Mouse (Mus musculus): Measurements from ENCODE around the gene Mex3d. TPM values are rescaled to one million over a fixed set of nuclear protein-coding genes. Genes with fewer than 3 reads are reported as not detected.

The Mex3d gene
- total and polyA plus RNA-seq, 2 experiments from 2014 or later, result 2.9 to 20.0 TPM

- Histone ChIP-seq H3K4me1 (ENCODE audit: control insufficient read depth, insufficient read depth) (peaks cover 28% of the 10 kb centered on the region), H3K36me3 (replicated peaks; ENCODE audit: control insufficient read depth, insufficient read depth, low read length) (peaks cover 34% of the 10 kb centered on the region), H3K9me3 (replicated peaks; ENCODE audit: control insufficient read depth, low read length) (no peaks in the 10 kb centered on the region), H3K9ac (replicated peaks; ENCODE audit: low read depth, low read length) (no peak overlapping the region), H3K4me2 (ENCODE audit: low read depth, low read length) (no peak overlapping the region), H3K27me3 (ENCODE audit: control insufficient read depth, insufficient read depth, low read length) (no peaks in the 10 kb centered on the region), H3K4me3 (ENCODE audit: low read depth, low read length) (no peak overlapping the region), H3K27ac (ENCODE audit: low read depth) (no peak overlapping the region)
- no peak for DNase-seq (ENCODE audit: low spot score)
- ATAC-seq (ENCODE audit: insufficient read depth, low read depth), result no peak
- TF ChIP-seq CTCF (IDR thresholded peaks at IDR 0.05; ENCODE audit: low read depth) (peak; percentile 36), EP300 (IDR thresholded peaks at IDR 0.05; ENCODE audit: low read depth) (no peak)
- WGBS, result 68% methylated on average over 4 of the region's 4 CpGs
Measured at GRCm38 (mm10) chr10:80403044-80403692, 15.7 kb upstream of the Mex3d start.

DNA sequence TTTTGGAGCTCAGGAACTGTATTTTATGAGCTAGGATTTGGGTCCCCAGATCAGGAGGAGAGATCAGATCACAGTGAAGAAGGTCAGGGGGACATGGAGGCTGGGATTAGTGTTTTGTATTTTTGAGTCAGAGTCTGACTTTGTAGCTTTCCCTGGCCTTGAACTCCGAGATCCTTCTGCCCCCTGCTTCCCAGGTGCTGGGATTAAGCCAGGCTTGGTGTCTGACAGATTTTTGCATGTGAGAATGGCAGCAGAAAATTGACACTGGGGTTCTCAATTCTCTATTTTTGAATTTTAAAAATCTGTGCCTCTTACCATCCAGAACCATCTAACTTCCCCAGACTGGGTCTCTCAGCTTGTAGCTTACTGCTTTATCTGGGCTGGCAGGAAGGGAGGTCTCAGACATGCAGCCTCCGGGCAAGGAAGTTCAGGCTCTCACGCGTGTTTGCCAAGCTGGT lies 13.3 kb upstream of the Mex3d start:
- no peak for DNase-seq (ENCODE audit: low spot score)
- Histone ChIP-seq H3K27me3 (ENCODE audit: control insufficient read depth, insufficient read depth, low read length) (no peaks in the 10 kb centered on the region), H3K27ac (ENCODE audit: low read depth) (0 out of 2 replicates have a peak overlapping the region, but pooled peaks have one; percentile 91), H3K4me2 (ENCODE audit: low read depth, low read length) (no peak overlapping the region), H3K9me3 (replicated peaks; ENCODE audit: control insufficient read depth, low read length) (no peaks in the 10 kb centered on the region), H3K4me1 (ENCODE audit: control insufficient read depth, insufficient read depth) (peaks cover 31% of the 10 kb centered on the region), H3K36me3 (replicated peaks; ENCODE audit: control insufficient read depth, insufficient read depth, low read length) (peaks cover 34% of the 10 kb centered on the region), H3K9ac (replicated peaks; ENCODE audit: low read depth, low read length) (peak overlapping the region; percentile 59; the same call in 1 of the 2 replicates), H3K4me3 (ENCODE audit: low read depth, low read length) (no peak overlapping the region)
- 64% methylated on average over 4 of the region's 4 CpGs for WGBS
- no peak for ATAC-seq (ENCODE audit: insufficient read depth, low read depth)
- TF ChIP-seq EP300 (IDR thresholded peaks at IDR 0.05; ENCODE audit: low read depth), result no peak
- TF ChIP-seq CTCF (IDR thresholded peaks at IDR 0.05; ENCODE audit: low read depth), result no peak

- DNase-seq (ENCODE audit: low spot score) (no peak), ATAC-seq (ENCODE audit: insufficient read depth, low read depth) (no peak)
- Histone ChIP-seq H3K4me2 (ENCODE audit: low read depth, low read length) (peak overlapping the region; percentile 81), H3K36me3 (replicated peaks; ENCODE audit: control insufficient read depth, insufficient read depth, low read length) (peaks cover 38% of the 10 kb centered on the region), H3K4me3 (ENCODE audit: low read depth, low read length) (peak overlapping the region; percentile 60), H3K27ac (ENCODE audit: low read depth) (peak overlapping the region; percentile 91), H3K27me3 (ENCODE audit: control insufficient read depth, insufficient read depth, low read length) (no peaks in the 10 kb centered on the region), H3K9me3 (replicated peaks; ENCODE audit: control insufficient read depth, low read length) (no peaks in the 10 kb centered on the region), H3K9ac (replicated peaks; ENCODE audit: low read depth, low read length) (peak overlapping the region; percentile 59), H3K4me1 (ENCODE audit: control insufficient read depth, insufficient read depth) (peaks cover 25% of the 10 kb centered on the region)
- WGBS, result 7% methylated on average over 17 of the region's 17 CpGs
- TF ChIP-seq CTCF (IDR thresholded peaks at IDR 0.05; ENCODE audit: low read depth) (no peak), EP300 (IDR thresholded peaks at IDR 0.05; ENCODE audit: low read depth) (no peak)
Measured at GRCm38 (mm10) chr10:80399973-80400703, 12.7 kb upstream of the Mex3d start.

- peaks cover 44% of the 10 kb centered on the region for H3K36me3 ChIP-seq (replicated peaks; ENCODE audit: control insufficient read depth, insufficient read depth, low read length)
Measured at GRCm38 (mm10) chr10:80399191-80399972, 11.9 kb upstream of the Mex3d start, which contains the start of gene Mbd3. Mbd3 (minus strand) TSS chr10:80399550.

GRCm38 (mm10) chr10:80398719-80399190 lies 11.3 kb upstream of the Mex3d start:
- no peaks in the 10 kb centered on the region for H3K9me3 ChIP-seq (replicated peaks; ENCODE audit: control insufficient read depth, low read length)
- peak overlapping the region; percentile 97 for H3K27ac ChIP-seq (ENCODE audit: low read depth)
- under 1% methylated on average over 52 of the region's 59 CpGs for WGBS
- TF ChIP-seq CTCF (IDR thresholded peaks at IDR 0.05; ENCODE audit: low read depth) (no peak), EP300 (IDR thresholded peaks at IDR 0.05; ENCODE audit: low read depth) (no peak)
- peak overlapping the region; percentile 83 for H3K4me3 ChIP-seq (ENCODE audit: low read depth, low read length)
- H3K36me3 ChIP-seq (replicated peaks; ENCODE audit: control insufficient read depth, insufficient read depth, low read length), result peaks cover 44% of the 10 kb centered on the region
- H3K9ac ChIP-seq (replicated peaks; ENCODE audit: low read depth, low read length), result peak overlapping the region; percentile 87
- H3K4me1 ChIP-seq (ENCODE audit: control insufficient read depth, insufficient read depth), result peaks cover 22% of the 10 kb centered on the region
- ATAC-seq (ENCODE audit: insufficient read depth, low read depth) (peak; percentile 86), DNase-seq (ENCODE audit: low spot score) (peak; percentile 98)
- no peaks in the 10 kb centered on the region for H3K27me3 ChIP-seq (ENCODE audit: control insufficient read depth, insufficient read depth, low read length)
- peak overlapping the region; percentile 73 for H3K4me2 ChIP-seq (ENCODE audit: low read depth, low read length)

More at GRCm38 (mm10) chr10:80399191-80399972, 11.9 kb upstream of the Mex3d start, which contains the start of gene Mbd3:
- Histone ChIP-seq H3K27ac (ENCODE audit: low read depth) (peak within 1 kb of the TSS; percentile 97), H3K4me2 (ENCODE audit: low read depth, low read length) (peak within 1 kb of the TSS; percentile 81), H3K9ac (replicated peaks; ENCODE audit: low read depth, low read length) (peak within 1 kb of the TSS; percentile 87), H3K9me3 (replicated peaks; ENCODE audit: control insufficient read depth, low read length) (no peaks in the 10 kb centered on the region), H3K4me3 (ENCODE audit: low read depth, low read length) (peak within 1 kb of the TSS; percentile 83), H3K27me3 (ENCODE audit: control insufficient read depth, insufficient read depth, low read length) (no peaks in the 10 kb centered on the region), H3K4me1 (ENCODE audit: control insufficient read depth, insufficient read depth) (peaks cover 22% of the 10 kb centered on the region)
- WGBS, result under 1% methylated on average over 72 of the region's 82 CpGs
- DNase-seq (ENCODE audit: low spot score), result peak; percentile 100
- TF ChIP-seq EP300 (IDR thresholded peaks at IDR 0.05; ENCODE audit: low read depth) (no peak), CTCF (IDR thresholded peaks at IDR 0.05; ENCODE audit: low read depth) (no peak)
- ATAC-seq (ENCODE audit: insufficient read depth, low read depth), result peak; percentile 93
